Mouse (Mus musculus): ENCODE results near the gene Tmem210.

DNA sequence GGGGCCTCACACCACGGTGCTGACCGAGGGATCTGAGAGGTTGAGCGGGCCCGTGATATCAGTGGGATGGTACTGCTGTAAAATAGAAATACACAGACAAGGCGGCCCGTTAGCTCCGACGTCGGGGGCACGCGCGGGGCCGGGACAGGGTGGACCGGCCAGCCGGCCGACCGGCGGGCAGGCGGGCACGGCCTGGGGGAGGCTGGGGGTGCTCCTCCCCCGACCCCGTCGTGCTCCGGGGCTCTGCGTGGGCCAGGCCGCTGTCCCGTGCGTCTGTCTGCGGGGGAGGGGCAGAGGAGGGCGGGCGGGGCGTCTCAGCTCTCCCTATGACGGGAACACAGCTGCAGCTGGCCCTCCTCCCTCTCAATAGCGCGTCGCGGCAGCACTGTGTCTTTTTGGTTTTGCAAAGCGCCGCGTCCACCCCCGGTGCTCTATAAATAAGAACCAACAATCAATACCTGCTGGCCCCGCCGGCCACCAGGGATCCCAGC lies 4.2 kb downstream of the Tmem210 start:
- TF ChIP-seq GATA2 (IDR thresholded peaks at IDR 0.05; ENCODE audit: borderline replicate concordance, low read depth, low read length) (no peak), POLR2AphosphoS5 (IDR thresholded peaks at IDR 0.05; ENCODE audit: insufficient replicate concordance, low read depth, low read length) (no peak)

Measured in G1E (cell line).